Mouse (Mus musculus): ENCODE results near the gene Smg1.

DNA sequence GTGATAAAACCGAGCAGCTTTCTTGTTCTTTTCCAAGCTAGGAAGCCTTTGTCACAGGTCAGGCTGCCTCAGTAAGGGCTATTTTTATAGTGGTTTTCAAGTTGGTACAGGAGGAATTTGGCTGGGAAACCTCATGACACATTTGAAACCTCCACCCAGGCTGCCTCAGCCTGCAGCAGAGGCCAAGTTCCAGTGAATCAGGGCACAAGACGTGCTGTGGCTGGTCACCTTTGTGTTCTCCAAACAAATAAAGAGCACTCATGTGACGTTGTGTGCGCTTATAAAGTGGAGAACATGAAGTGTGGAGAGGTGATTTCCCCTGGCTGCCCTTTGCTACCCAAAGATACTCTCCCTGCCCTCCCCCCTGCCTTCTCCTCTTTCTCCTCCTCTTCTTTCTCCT, 8.9 kb upstream of the Smg1 start:
- no peak for TF ChIP-seq TAL1 (IDR thresholded peaks at IDR 0.05; ENCODE audit: low read length)
- TF ChIP-seq GATA1 (IDR thresholded peaks at IDR 0.05; ENCODE audit: low read length), result no peak
